Mouse (Mus musculus): ENCODE data around the gene Tmem132b. TPM values are rescaled to one million over a fixed set of nuclear protein-coding genes. Genes with fewer than 3 reads are reported as not detected.

Tmem132b gene
- polyA plus RNA-seq, 1 experiment from 2014 or later: 0.32 TPM

- Histone ChIP-seq H3K4me1 (peaks cover 12% of the 10 kb centered on the region), H3K4me3 (replicated peaks) (no peak overlapping the region), H3K4me2 (no peak overlapping the region), H3K27ac (no peak overlapping the region), H3K36me3 (no peaks in the 10 kb centered on the region), H3K27me3 (peaks cover 10% of the 10 kb centered on the region), H3K9me3 (replicated peaks) (no peaks in the 10 kb centered on the region), H3K9ac (no peak overlapping the region)
- ATAC-seq (replicated peaks; ENCODE audit: low FRiP score): no peak
- WGBS: 88% methylated on average over 5 of the region's 5 CpGs
Observed at GRCm38 (mm10) chr5:125585211-125585610, 53.6 kb downstream of the Tmem132b start.

- 69% methylated on average over 7 of the region's 7 CpGs for WGBS
- no peaks in the 10 kb centered on the region for H3K36me3 ChIP-seq
- H3K9ac ChIP-seq: no peak overlapping the region
- no peaks in the 10 kb centered on the region for H3K9me3 ChIP-seq (replicated peaks)
- no peak overlapping the region for H3K4me2 ChIP-seq
- no peak for ATAC-seq (replicated peaks; ENCODE audit: low FRiP score)
- no peak overlapping the region for H3K4me3 ChIP-seq (replicated peaks)
- no peak overlapping the region for H3K27ac ChIP-seq
- H3K4me1 ChIP-seq: peaks cover 12% of the 10 kb centered on the region
- peaks cover 16% of the 10 kb centered on the region for H3K27me3 ChIP-seq
Observed at GRCm38 (mm10) chr5:125588203-125588602, 56.6 kb downstream of the Tmem132b start.

- no peak overlapping the region for H3K27ac ChIP-seq
- H3K27me3 ChIP-seq: peaks cover 14% of the 10 kb centered on the region
- peak overlapping the region; percentile 65 for H3K4me2 ChIP-seq
- no peaks in the 10 kb centered on the region for H3K36me3 ChIP-seq
- H3K9me3 ChIP-seq (replicated peaks): no peaks in the 10 kb centered on the region
- H3K4me3 ChIP-seq (replicated peaks): peak overlapping the region; percentile 42
- peaks cover 12% of the 10 kb centered on the region for H3K4me1 ChIP-seq
- 0 out of 2 replicates have a peak overlapping the region, but pooled peaks have one; percentile 0 for H3K9ac ChIP-seq
- ATAC-seq (replicated peaks; ENCODE audit: low FRiP score): peak; percentile 86
- WGBS: 5% methylated on average over 18 of the region's 18 CpGs
Observed at GRCm38 (mm10) chr5:125588876-125589667, 57.5 kb downstream of the Tmem132b start.

- H3K9ac ChIP-seq: no peak overlapping the region
- no peaks in the 10 kb centered on the region for H3K4me1 ChIP-seq
- WGBS: 68% methylated on average over 10 of the region's 10 CpGs
- no peak for ATAC-seq (replicated peaks; ENCODE audit: low FRiP score)
- no peak overlapping the region for H3K4me2 ChIP-seq
- H3K27ac ChIP-seq: no peak overlapping the region
- no peaks in the 10 kb centered on the region for H3K36me3 ChIP-seq
- no peak overlapping the region for H3K4me3 ChIP-seq (replicated peaks)
- H3K27me3 ChIP-seq: no peaks in the 10 kb centered on the region
- no peaks in the 10 kb centered on the region for H3K9me3 ChIP-seq (replicated peaks)
Observed at GRCm38 (mm10) chr5:125598056-125598455, 66.5 kb downstream of the Tmem132b start.

- 75% methylated on average over 12 of the region's 12 CpGs for WGBS
Observed at GRCm38 (mm10) chr5:125607146-125607545, 75.6 kb downstream of the Tmem132b start.

GRCm38 (mm10) chr5:125609968-125610367 is 78.4 kb downstream of the Tmem132b start:
- Histone ChIP-seq H3K4me3 (replicated peaks) (no peak overlapping the region), H3K27ac (no peak overlapping the region), H3K9ac (no peak overlapping the region), H3K4me1 (no peaks in the 10 kb centered on the region), H3K27me3 (no peaks in the 10 kb centered on the region), H3K4me2 (no peak overlapping the region), H3K36me3 (no peaks in the 10 kb centered on the region), H3K9me3 (replicated peaks) (0 out of 2 replicates have a peak, but pooled peaks cover 4% of the 10 kb centered on the region)
- 68% methylated on average over 1 of the region's 1 CpGs for WGBS
- ATAC-seq (replicated peaks; ENCODE audit: low FRiP score): no peak

More at GRCm38 (mm10) chr5:125607146-125607545, 75.6 kb downstream of the Tmem132b start:
- no peak overlapping the region for H3K4me2 ChIP-seq
- no peaks in the 10 kb centered on the region for H3K27me3 ChIP-seq
- 0 out of 2 replicates have a peak, but pooled peaks cover 4% of the 10 kb centered on the region for H3K9me3 ChIP-seq (replicated peaks)
- H3K4me1 ChIP-seq: no peaks in the 10 kb centered on the region
- H3K36me3 ChIP-seq: no peaks in the 10 kb centered on the region
- no peak overlapping the region for H3K9ac ChIP-seq
- H3K4me3 ChIP-seq (replicated peaks): no peak overlapping the region
- no peak for ATAC-seq (replicated peaks; ENCODE audit: low FRiP score)
- no peak overlapping the region for H3K27ac ChIP-seq

GRCm38 (mm10) chr5:125612460-125612859 is 80.9 kb downstream of the Tmem132b start:
- H3K4me3 ChIP-seq (replicated peaks): no peak overlapping the region
- no peaks in the 10 kb centered on the region for H3K36me3 ChIP-seq
- H3K27me3 ChIP-seq: no peaks in the 10 kb centered on the region
- H3K4me1 ChIP-seq: no peaks in the 10 kb centered on the region
- no peak overlapping the region for H3K27ac ChIP-seq
- H3K9me3 ChIP-seq (replicated peaks): 0 out of 2 replicates have a peak, but pooled peaks cover 7% of the 10 kb centered on the region
- no peak for ATAC-seq (replicated peaks; ENCODE audit: low FRiP score)
- no peak overlapping the region for H3K4me2 ChIP-seq
- 87% methylated on average over 7 of the region's 7 CpGs for whole genome bisulfite sequencing
- no peak overlapping the region for H3K9ac ChIP-seq

GRCm38 (mm10) chr5:125613136-125613535 is 81.6 kb downstream of the Tmem132b start:
- Histone ChIP-seq H3K9me3 (replicated peaks) (0 out of 2 replicates have a peak, but pooled peaks cover 7% of the 10 kb centered on the region), H3K9ac (no peak overlapping the region), H3K4me2 (no peak overlapping the region), H3K4me3 (replicated peaks) (no peak overlapping the region), H3K27me3 (no peaks in the 10 kb centered on the region), H3K36me3 (no peaks in the 10 kb centered on the region), H3K4me1 (no peaks in the 10 kb centered on the region), H3K27ac (no peak overlapping the region)
- WGBS: 84% methylated on average over 5 of the region's 5 CpGs
- no peak for ATAC-seq (replicated peaks; ENCODE audit: low FRiP score)

GRCm38 (mm10) chr5:125614348-125614747 is 82.8 kb downstream of the Tmem132b start:
- H3K36me3 ChIP-seq: no peaks in the 10 kb centered on the region
- no peaks in the 10 kb centered on the region for H3K27me3 ChIP-seq
- no peak overlapping the region for H3K9ac ChIP-seq
- ATAC-seq (replicated peaks; ENCODE audit: low FRiP score): no peak
- no peak overlapping the region for H3K27ac ChIP-seq
- H3K4me3 ChIP-seq (replicated peaks): no peak overlapping the region
- H3K9me3 ChIP-seq (replicated peaks): 0 out of 2 replicates have a peak, but pooled peaks cover 7% of the 10 kb centered on the region
- no peaks in the 10 kb centered on the region for H3K4me1 ChIP-seq
- 50% methylated on average over 2 of the region's 2 CpGs for WGBS
- H3K4me2 ChIP-seq: no peak overlapping the region

- H3K4me1 ChIP-seq: no peaks in the 10 kb centered on the region
- H3K4me3 ChIP-seq (replicated peaks): no peak overlapping the region
- H3K4me2 ChIP-seq: no peak overlapping the region
- H3K9me3 ChIP-seq (replicated peaks): 0 out of 2 replicates have a peak, but pooled peaks cover 3% of the 10 kb centered on the region
- no peak overlapping the region for H3K27ac ChIP-seq
- WGBS: 98% methylated on average over 1 of the region's 1 CpGs
- no peaks in the 10 kb centered on the region for H3K36me3 ChIP-seq
- H3K9ac ChIP-seq: no peak overlapping the region
- ATAC-seq (replicated peaks; ENCODE audit: low FRiP score): no peak
- H3K27me3 ChIP-seq: no peaks in the 10 kb centered on the region
Observed at GRCm38 (mm10) chr5:125617050-125617449, 85.5 kb downstream of the Tmem132b start.

- Histone ChIP-seq H3K4me2 (no peak overlapping the region), H3K27me3 (no peaks in the 10 kb centered on the region), H3K4me1 (no peaks in the 10 kb centered on the region), H3K9me3 (replicated peaks) (no peaks in the 10 kb centered on the region), H3K4me3 (replicated peaks) (no peak overlapping the region), H3K36me3 (no peaks in the 10 kb centered on the region), H3K27ac (no peak overlapping the region), H3K9ac (no peak overlapping the region)
- no peak for ATAC-seq (replicated peaks; ENCODE audit: low FRiP score)
- 91% methylated on average over 9 of the region's 9 CpGs for WGBS
Observed at GRCm38 (mm10) chr5:125627816-125628348, 96.3 kb downstream of the Tmem132b start.

- H3K4me2 ChIP-seq: no peak overlapping the region
- H3K36me3 ChIP-seq: no peaks in the 10 kb centered on the region
- no peak overlapping the region for H3K27ac ChIP-seq
- 81% methylated on average over 6 of the region's 6 CpGs for WGBS
- H3K9ac ChIP-seq: no peak overlapping the region
- ATAC-seq (replicated peaks; ENCODE audit: low FRiP score): no peak
- no peaks in the 10 kb centered on the region for H3K4me1 ChIP-seq
- no peak overlapping the region for H3K4me3 ChIP-seq (replicated peaks)
- no peaks in the 10 kb centered on the region for H3K27me3 ChIP-seq
- H3K9me3 ChIP-seq (replicated peaks): no peaks in the 10 kb centered on the region
Observed at GRCm38 (mm10) chr5:125634666-125635065, 103.1 kb downstream of the Tmem132b start.
